Mouse (Mus musculus) heart, embryonic 11.5 days (tissue): ENCODE data around the gene C1qtnf9. TPM values are rescaled to one million over a fixed set of nuclear protein-coding genes. Genes with fewer than 3 reads are reported as not detected.
A peak's percentile ranks its signal among the peaks of the same experiment; 100 is the strongest.

Experiments
- ATAC-seq: fragments of 200-750 bp; cut with Nextera tagmentation; replicated peaks from 2 replicates; pipeline ENCODE4 v1.8.0; 2017; ENCODE audit warnings: moderate library complexity; ENCODE audit not compliant: insufficient number of reproducible peaks, low FRiP score, low TSS enrichment
- H3K27ac ChIP-seq: fragments of 300-500 bp; sonication (generic); 2 replicates; pipeline ENCODE4 v1.5.1; 2014; ENCODE audit warnings: mild to moderate bottlenecking, low read depth, low read length
- H3K27me3 ChIP-seq: fragments of 300-500 bp; sonication (generic); 2 replicates; pipeline ENCODE4 v1.6.1; 2014; ENCODE audit warnings: mild to moderate bottlenecking, low read length, mixed read lengths; ENCODE audit not compliant: control insufficient read depth, insufficient read depth
- H3K36me3 ChIP-seq: fragments of 300-500 bp; sonication (generic); 2 replicates; pipeline ENCODE4 v1.6.1; 2014; ENCODE audit warnings: mild to moderate bottlenecking, low read length, moderate library complexity, mixed read lengths; ENCODE audit not compliant: control insufficient read depth, insufficient read depth
- H3K4me1 ChIP-seq: fragments of 300-500 bp; sonication (generic); 2 replicates; pipeline ENCODE4 v1.6.1; 2014; ENCODE audit warnings: low read length; ENCODE audit not compliant: control insufficient read depth, insufficient read depth
- H3K4me2 ChIP-seq: fragments of 300-500 bp; sonication (generic); 2 replicates; pipeline ENCODE4 v1.6.1; 2014; ENCODE audit warnings: mild to moderate bottlenecking, moderate library complexity
- H3K4me3 ChIP-seq: fragments of 300-500 bp; sonication (generic); 2 replicates; pipeline ENCODE4 v1.5.1; 2014; ENCODE audit warnings: low read depth, low read length
- H3K9ac ChIP-seq: fragments of 300-500 bp; sonication (generic); 2 replicates; pipeline ENCODE4 v1.6.1; 2014; ENCODE audit warnings: mild to moderate bottlenecking, low read depth, low read length, moderate library complexity
- H3K9me3 ChIP-seq: fragments of 300-500 bp; sonication (generic); replicated peaks from 2 replicates; pipeline ENCODE4 v1.6.1; 2016; ENCODE audit warnings: low read length; ENCODE audit not compliant: control insufficient read depth
- WGBS: fragments of 180-500 bp; shearing (Covaris S2); extraction: QIAGEN DNeasy Blood & Tissue Kit; methylation state at CpG from one replicate; pipeline ENCODE4 v1.1.7; 2014; ENCODE audit not compliant: insufficient replicate concordance; 5-methylcytosine and 5-hydroxymethylcytosine counted together
- polyA plus RNA-seq: library from polyadenylated mRNA; unstranded; fragments of >200 nt; fragmentation: Nextera tagmentation; extraction: Ambion mirVana; gene quantifications from 2 replicates; pipeline ENCODE4 v1.2.1, GENCODE M21; 2014

The C1qtnf9 gene
- polyA plus RNA-seq, 1 experiment from 2014 or later: not detected

DNA sequence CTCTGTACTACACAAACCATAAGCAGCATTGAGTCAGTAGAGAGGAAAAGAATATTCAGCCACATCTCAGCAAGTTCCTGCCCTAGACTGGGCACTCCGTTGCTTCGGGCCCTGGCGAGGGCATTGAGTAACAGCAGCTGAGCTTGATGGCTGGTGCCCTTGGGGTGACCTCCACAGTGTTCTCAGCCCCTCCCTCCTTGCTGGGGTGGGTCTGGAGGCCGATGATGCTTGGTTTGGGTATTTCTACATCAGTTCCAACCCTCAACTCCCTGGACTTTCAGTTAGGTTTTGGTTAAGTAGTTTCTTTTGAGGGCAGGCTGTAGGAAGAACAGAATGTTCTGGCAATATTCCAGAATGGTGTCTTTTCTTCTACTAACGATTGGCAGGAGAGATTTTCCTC, 50.1 kb downstream of the C1qtnf9 start:
- Histone ChIP-seq H3K9me3 (no peaks in the 10 kb centered on the region), H3K27me3 (no peaks in the 10 kb centered on the region), H3K4me1 (peaks cover 13% of the 10 kb centered on the region), H3K27ac (peak overlapping the region; percentile 74), H3K36me3 (no peaks in the 10 kb centered on the region), H3K4me3 (no peak overlapping the region), H3K9ac (no peak overlapping the region), H3K4me2 (no peak overlapping the region; the same call in none of the 2 replicates)
- WGBS: 58% methylated on average over 5 of the region's 5 CpGs
- ATAC-seq: no peak

DNA sequence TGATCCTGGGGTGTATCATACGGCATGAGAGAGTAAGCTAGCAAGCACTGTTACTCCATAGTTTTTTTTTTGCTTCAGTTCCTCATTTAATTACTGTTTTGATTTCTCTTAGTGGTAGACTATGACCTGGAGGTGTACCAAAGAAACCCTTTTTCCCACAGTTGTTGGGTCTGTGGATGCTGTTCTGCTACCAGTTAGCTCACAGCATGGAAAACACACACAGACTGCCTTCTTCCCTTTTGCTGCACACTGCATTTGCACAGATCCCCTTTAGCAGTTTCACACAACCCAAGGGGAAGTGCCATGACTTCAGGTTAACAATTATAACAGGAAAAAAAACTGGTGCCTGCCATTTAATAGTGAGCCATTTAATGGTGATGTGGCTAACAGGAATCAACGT, 62.2 kb downstream of the C1qtnf9 start:
- H3K4me3 ChIP-seq: no peak overlapping the region
- ATAC-seq: no peak
- 89% methylated on average over 2 of the region's 2 CpGs for WGBS

More for the DNA sequence above, 62.2 kb downstream of the C1qtnf9 start:
- Histone ChIP-seq H3K36me3 (peaks cover 10% of the 10 kb centered on the region; the same call in 1 of the 2 replicates), H3K9me3 (0 out of 2 replicates have a peak, but pooled peaks cover 2% of the 10 kb centered on the region), H3K27ac (no peak overlapping the region), H3K4me2 (no peak overlapping the region), H3K9ac (no peak overlapping the region), H3K4me1 (no peaks in the 10 kb centered on the region), H3K27me3 (no peaks in the 10 kb centered on the region)

Other genes starting within 250 kb of the C1qtnf9 start
- gene Spata13, start 134.1 kb upstream of the C1qtnf9 start, polyA plus RNA-seq: 16.8 and 19.6 TPM in 2 replicates
- 26.0 and 29.9 TPM in 2 replicates for gene Mipep, start 16.4 kb downstream of the C1qtnf9 start, polyA plus RNA-seq